Mouse (Mus musculus): ENCODE results near the gene Serbp1.

Gene Serbp1

GRCm38 (mm10) chr6:67235649-67236048 lies 2.3 kb upstream of the Serbp1 start:
- no peak for DNase-seq (ENCODE audit: low read depth)

GRCm38 (mm10) chr6:67236491-67237234 lies 1.3 kb upstream of the Serbp1 start:
- no peak for DNase-seq (ENCODE audit: low read depth)

- DNase-seq (ENCODE audit: low read depth): no peak
Measured at GRCm38 (mm10) chr6:67241263-67241662, 3.3 kb downstream of the Serbp1 start.

GRCm38 (mm10) chr6:67243765-67244420 lies 5.9 kb downstream of the Serbp1 start:
- no peak for DNase-seq (ENCODE audit: low read depth)

- DNase-seq (ENCODE audit: low read depth): no peak
Measured at GRCm38 (mm10) chr6:67244451-67244850, 6.5 kb downstream of the Serbp1 start.

- DNase-seq (ENCODE audit: low read depth): no peak
Measured at GRCm38 (mm10) chr6:67251095-67251494, 13.1 kb downstream of the Serbp1 start.

- peak; percentile 31 for DNase-seq (ENCODE audit: low read depth)
Measured at GRCm38 (mm10) chr6:67264935-67265334, 27.0 kb downstream of the Serbp1 start.

GRCm38 (mm10) chr6:67266159-67266657 lies 28.2 kb downstream of the Serbp1 start:
- peak; percentile 35 for DNase-seq (ENCODE audit: low read depth)

- peak; percentile 97 for DNase-seq (ENCODE audit: low read depth)
Measured at GRCm38 (mm10) chr6:67266664-67267407, 28.9 kb downstream of the Serbp1 start.

GRCm38 (mm10) chr6:67267408-67268244 lies 29.6 kb downstream of the Serbp1 start:
- no peak for DNase-seq (ENCODE audit: low read depth)

- DNase-seq (ENCODE audit: low read depth): no peak
Measured at GRCm38 (mm10) chr6:67268245-67268612, 30.3 kb downstream of the Serbp1 start.

GRCm38 (mm10) chr6:67268983-67269382 lies 31.0 kb downstream of the Serbp1 start:
- no peak for DNase-seq (ENCODE audit: low read depth)

- DNase-seq (ENCODE audit: low read depth): no peak
Measured at GRCm38 (mm10) chr6:67269459-67269858, 31.5 kb downstream of the Serbp1 start.

- no peak for DNase-seq (ENCODE audit: low read depth)
Measured at GRCm38 (mm10) chr6:67277944-67278343, 40.0 kb downstream of the Serbp1 start.

- DNase-seq (ENCODE audit: low read depth): no peak
Measured at GRCm38 (mm10) chr6:67281614-67282197, 43.7 kb downstream of the Serbp1 start.

- no peak for DNase-seq (ENCODE audit: low read depth)
Measured at GRCm38 (mm10) chr6:67282897-67283296, 44.9 kb downstream of the Serbp1 start.

- no peak for DNase-seq (ENCODE audit: low read depth)
Measured at GRCm38 (mm10) chr6:67292042-67292623, 54.2 kb downstream of the Serbp1 start.

- DNase-seq (ENCODE audit: low read depth): no peak
Measured at GRCm38 (mm10) chr6:67296126-67296525, 58.1 kb downstream of the Serbp1 start.

- no peak for DNase-seq (ENCODE audit: low read depth)
Measured at GRCm38 (mm10) chr6:67298742-67299141, 60.8 kb downstream of the Serbp1 start.

- DNase-seq (ENCODE audit: low read depth): no peak
Measured at GRCm38 (mm10) chr6:67300300-67300699, 62.3 kb downstream of the Serbp1 start.

GRCm38 (mm10) chr6:67300710-67301163 lies 62.8 kb downstream of the Serbp1 start:
- DNase-seq (ENCODE audit: low read depth): no peak

Measured in c-Kit-positive CD71-positive TER-119-negative erythroid progenitor cells, embryonic 14.5 days (primary cell).